Mouse (Mus musculus): Measurements from ENCODE around the gene Zbtb41.
A peak's percentile ranks its signal among the peaks of the same experiment; 100 is the strongest.

- TF ChIP-seq CTCF (IDR thresholded peaks at IDR 0.05; ENCODE audit: low read depth, low read length) = 0 out of 2 replicates have a peak, but pooled peaks have one; percentile 16
- no peak for TF ChIP-seq POLR2AphosphoS5 (IDR thresholded peaks at IDR 0.05; ENCODE audit: insufficient replicate concordance, low read depth, low read length)
- TF ChIP-seq TAL1 (conservative IDR thresholded peaks at IDR 0.05; ENCODE audit: low read depth, low read length) = no peak
- TF ChIP-seq GATA1 (IDR thresholded peaks at IDR 0.05; ENCODE audit: borderline replicate concordance, low read length) = no peak
Observed at GRCm38 (mm10) chr1:139421875-139422791, at the start of gene Zbtb41.
